11 mouse cellular contexts compared by ENCODE assay signal in genomic region chr19:26769609-26770500, GRCm38 (mm10).
DNase-seq lines count a peak whose midpoint lies in the region; ATAC-seq and TF ChIP-seq lines count a peak whose summit lies in the region.
"Had no signal": no experiment of that assay in that cellular context is flagged by ENCODE, and none has a peak within 500 bp of the region (broad histone marks: within the 10 kb centered on the region; RNA-seq: fewer than 3 reads in every experiment).

No protein-coding gene starts in this region.

- TF ChIP-seq POLR2A in heart, adult 2 months (IDR thresholded peaks at IDR 0.05; ENCODE audit: insufficient read depth, low read depth, low read length): no peak

- WGBS in forebrain, embryonic 13.5 days: 5% methylated on average over 16 of the region's 16 CpGs
- WGBS in limb, embryonic 13.5 days: 39% methylated on average over 16 of the region's 16 CpGs
- 83% methylated on average over 16 of the region's 16 CpGs for WGBS in heart, adult 2 months
- 75% methylated on average over 16 of the region's 16 CpGs for WGBS in liver, embryonic 11.5 days

- no peaks in the 10 kb centered on the region for H3K9me3 ChIP-seq in forebrain, embryonic 13.5 days (replicated peaks)
- no peaks in the 10 kb centered on the region for H3K9me3 ChIP-seq in limb, embryonic 13.5 days
- H3K9me3 ChIP-seq in liver, embryonic 11.5 days (ENCODE audit: control insufficient read depth, low read length): no peaks in the 10 kb centered on the region
- H3K9me3 ChIP-seq: lung, embryonic 15.5 days had no signal

- DNase-seq in right cerebral cortex, postnatal 10 days (ENCODE audit: low spot score in 2 of 2): peak; percentile 61 to 81
- DNase-seq in right cerebral cortex, postnatal 36 days (ENCODE audit: low spot score in 2 of 2): no peak
- peak; percentile 90 for DNase-seq in retina, postnatal 1 day
- DNase-seq in cerebellum, adult 8-10 months: no peak
- no peak for DNase-seq in heart, adult 2 months
- DNase-seq in liver, embryonic 11.5 days (ENCODE audit: low spot score): no peak
- DNase-seq: kidney, adult 11 months; thymus, adult 18-20 months had no signal

- H3K4me3 ChIP-seq in forebrain, embryonic 13.5 days: peak overlapping the region; percentile 11; the same call in 1 of the 2 replicates
- no peak overlapping the region for H3K4me3 ChIP-seq in limb, embryonic 13.5 days
- no peak overlapping the region for H3K4me3 ChIP-seq in heart, adult 2 months
- H3K4me3 ChIP-seq in liver, embryonic 11.5 days (ENCODE audit: low read depth, low read length): no peak overlapping the region
- H3K4me3 ChIP-seq: lung, embryonic 15.5 days had no signal

- TF ChIP-seq EP300 in heart, adult 2 months (IDR thresholded peaks at IDR 0.05; ENCODE audit: insufficient read depth, low read depth, low read length): no peak

- intact Hi-C loops in heart, adult 2 months (cut with DNase I): no loop called here

- H3K27ac ChIP-seq in forebrain, embryonic 13.5 days: peak overlapping the region; percentile 97
- no peak overlapping the region for H3K27ac ChIP-seq in limb, embryonic 13.5 days
- H3K27ac ChIP-seq in heart, adult 2 months: no peak overlapping the region
- H3K27ac ChIP-seq in liver, embryonic 11.5 days (ENCODE audit: low read depth, low read length): no peak overlapping the region
- H3K27ac ChIP-seq: lung, embryonic 15.5 days had no signal

- H3K36me3 ChIP-seq in forebrain, embryonic 13.5 days (ENCODE audit: poor library complexity, severe bottlenecking): peaks cover 30% of the 10 kb centered on the region
- peaks cover 51% of the 10 kb centered on the region for H3K36me3 ChIP-seq in limb, embryonic 13.5 days
- no peaks in the 10 kb centered on the region for H3K36me3 ChIP-seq in heart, adult 2 months (ENCODE audit: control insufficient read depth, insufficient read depth, low read length)
- no peaks in the 10 kb centered on the region for H3K36me3 ChIP-seq in liver, embryonic 11.5 days (ENCODE audit: control insufficient read depth, insufficient read depth, low read length)

- TF ChIP-seq CTCF in heart, adult 2 months (IDR thresholded peaks at IDR 0.05): no peak

- no peaks in the 10 kb centered on the region for H3K79me2 ChIP-seq in heart, adult 2 months (replicated peaks; ENCODE audit: control insufficient read depth, insufficient read depth, low read length)

- H3K4me2 ChIP-seq in forebrain, embryonic 13.5 days: peak overlapping the region; percentile 56
- H3K4me2 ChIP-seq in limb, embryonic 13.5 days (replicated peaks): peak overlapping the region; percentile 19
- no peak overlapping the region for H3K4me2 ChIP-seq in liver, embryonic 11.5 days
- H3K4me2 ChIP-seq: lung, embryonic 15.5 days had no signal

- ATAC-seq in forebrain, embryonic 13.5 days: peak; percentile 90
- peak; percentile 44; the same call in 1 of the 2 replicates for ATAC-seq in limb, embryonic 13.5 days (ENCODE audit: low FRiP score, low read depth)
- ATAC-seq in liver, embryonic 11.5 days (replicated peaks; ENCODE audit: low FRiP score): no peak

- H3K4me1 ChIP-seq in forebrain, embryonic 13.5 days: peaks cover 36% of the 10 kb centered on the region
- H3K4me1 ChIP-seq in limb, embryonic 13.5 days: peaks cover 12% of the 10 kb centered on the region
- no peaks in the 10 kb centered on the region for H3K4me1 ChIP-seq in heart, adult 2 months (ENCODE audit: control insufficient read depth, insufficient read depth, low read length)
- no peaks in the 10 kb centered on the region for H3K4me1 ChIP-seq in liver, embryonic 11.5 days (replicated peaks; ENCODE audit: control insufficient read depth, insufficient read depth, low read length)
- H3K4me1 ChIP-seq: lung, embryonic 15.5 days had no signal

- no peaks in the 10 kb centered on the region for H3K27me3 ChIP-seq in forebrain, embryonic 13.5 days
- H3K27me3 ChIP-seq in limb, embryonic 13.5 days: no peaks in the 10 kb centered on the region
- no peaks in the 10 kb centered on the region for H3K27me3 ChIP-seq in heart, adult 2 months (ENCODE audit: control insufficient read depth, insufficient read depth, low read length)
- no peaks in the 10 kb centered on the region for H3K27me3 ChIP-seq in liver, embryonic 11.5 days (replicated peaks; ENCODE audit: control insufficient read depth, insufficient read depth, low read length)
- H3K27me3 ChIP-seq: lung, embryonic 15.5 days had no signal

- H3K9ac ChIP-seq in forebrain, embryonic 13.5 days: peak overlapping the region; percentile 54
- 0 out of 2 replicates have a peak overlapping the region, but pooled peaks have one; percentile 19 for H3K9ac ChIP-seq in limb, embryonic 13.5 days
- H3K9ac ChIP-seq in heart, adult 2 months (ENCODE audit: low read depth, low read length): no peak overlapping the region
- no peak overlapping the region for H3K9ac ChIP-seq in liver, embryonic 11.5 days (ENCODE audit: low read depth, low read length)
- H3K9ac ChIP-seq: lung, embryonic 15.5 days had no signal

Comparison
In these comparisons a context has a peak if more than half of its experiments do, and no peak if none do; other contexts are left out.
1. DNase-seq: peak in right cerebral cortex, postnatal 10 days (2 of 2) and retina, postnatal 1 day (single experiment); none in right cerebral cortex, postnatal 36 days (0 of 2), cerebellum, adult 8-10 months (single experiment), heart, adult 2 months (0 of 2) and liver, embryonic 11.5 days (single experiment).
2. H3K9ac ChIP-seq: peak in forebrain, embryonic 13.5 days (single experiment) and limb, embryonic 13.5 days (single experiment); none in heart, adult 2 months (single experiment) and liver, embryonic 11.5 days (single experiment).